Mouse (Mus musculus) layer of hippocampus, adult 9-10 months (tissue): Measurements from ENCODE around the gene Celf1.

ENCODE experiments used
- DNase-seq: peaks from one replicate; pipeline ENCODE4 v3.0.0; 2022; ENCODE audit warnings: low spot score

Celf1 gene

GRCm38 (mm10) chr2:90939750-90940149 lies 432 bp upstream of the Celf1 start:
- no peak for DNase-seq

DNA sequence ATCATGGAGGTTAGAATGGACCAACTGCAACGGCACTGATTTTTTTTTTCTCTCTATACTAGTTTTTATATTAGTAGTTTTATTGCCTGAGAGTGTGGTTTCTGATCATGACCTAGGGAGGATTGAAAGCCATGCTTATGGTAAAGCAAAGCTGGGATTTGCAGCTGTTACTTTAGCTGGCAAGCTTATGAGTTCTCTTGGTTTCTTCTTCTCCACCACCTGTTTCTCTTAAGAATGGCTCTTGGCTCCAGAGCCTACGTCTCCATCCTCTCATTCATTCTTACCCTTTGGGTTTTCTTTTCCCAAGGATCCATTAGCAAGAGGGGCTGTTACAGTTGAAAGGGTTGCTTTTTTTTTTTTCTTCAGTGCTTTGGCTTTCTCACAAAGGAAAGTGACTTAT lies 1.6 kb downstream of the Celf1 start:
- no peak for DNase-seq

- no peak for DNase-seq
Measured at GRCm38 (mm10) chr2:90950149-90950548, 10.0 kb downstream of the Celf1 start.

- DNase-seq, result no peak
Measured at GRCm38 (mm10) chr2:90950582-90951194, 10.5 kb downstream of the Celf1 start.

- no peak for DNase-seq
Measured at GRCm38 (mm10) chr2:90953461-90953860, 13.3 kb downstream of the Celf1 start.

GRCm38 (mm10) chr2:90956053-90956452 lies 15.9 kb downstream of the Celf1 start:
- no peak for DNase-seq

GRCm38 (mm10) chr2:90958856-90959255 lies 18.7 kb downstream of the Celf1 start:
- no peak for DNase-seq

GRCm38 (mm10) chr2:90960012-90960411 lies 19.8 kb downstream of the Celf1 start:
- DNase-seq, result no peak

- DNase-seq, result no peak
Measured at GRCm38 (mm10) chr2:90963304-90963703, 23.1 kb downstream of the Celf1 start.

GRCm38 (mm10) chr2:90964811-90965465 lies 24.8 kb downstream of the Celf1 start:
- DNase-seq, result peak; percentile 68

GRCm38 (mm10) chr2:90965466-90966080 lies 25.4 kb downstream of the Celf1 start:
- no peak for DNase-seq

- DNase-seq, result no peak
Measured at GRCm38 (mm10) chr2:90970606-90971005, 30.4 kb downstream of the Celf1 start.

GRCm38 (mm10) chr2:90974101-90974500 lies 33.9 kb downstream of the Celf1 start:
- DNase-seq, result no peak

GRCm38 (mm10) chr2:90975181-90975835 lies 35.1 kb downstream of the Celf1 start:
- DNase-seq, result peak; percentile 58

- no peak for DNase-seq
Measured at GRCm38 (mm10) chr2:90976590-90976989, 36.4 kb downstream of the Celf1 start.

DNA sequence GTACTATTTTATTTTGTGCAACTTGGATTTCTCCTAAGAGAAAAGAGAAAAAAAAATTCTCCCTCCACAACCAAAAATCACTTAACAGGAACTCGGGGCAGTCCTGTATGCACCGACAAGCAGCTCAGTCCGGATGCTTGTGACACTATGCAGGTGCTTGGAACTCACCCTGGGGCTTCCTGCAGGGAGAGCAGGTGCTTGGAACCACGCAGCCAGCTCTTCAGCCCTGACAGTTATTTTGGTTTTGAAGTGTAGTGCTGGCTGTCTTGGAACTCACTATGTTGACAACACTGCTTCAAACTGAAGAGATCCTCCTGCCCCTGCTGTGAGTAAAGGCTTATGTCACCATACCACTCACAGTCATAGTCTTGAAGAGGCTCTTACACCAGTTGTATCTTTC lies 37.1 kb downstream of the Celf1 start:
- no peak for DNase-seq

DNA sequence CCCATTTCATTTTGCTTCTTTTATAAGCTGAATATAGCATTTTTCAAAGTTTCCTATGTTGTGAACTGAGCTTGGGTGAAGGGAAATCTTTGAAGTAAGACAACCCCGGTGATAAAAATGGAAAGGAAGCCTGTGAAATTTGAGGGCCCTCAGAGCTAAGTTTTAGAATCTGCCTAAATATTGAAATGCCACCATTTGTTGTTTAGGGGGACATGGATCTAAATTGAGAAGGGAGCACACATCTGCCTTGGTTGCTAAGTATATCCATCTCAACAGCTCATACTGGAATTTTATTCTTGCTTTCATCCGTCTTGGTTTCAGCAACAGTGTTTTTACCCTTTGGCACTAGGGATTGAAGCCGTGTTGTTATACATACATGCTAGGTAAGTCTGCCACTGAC lies 45.9 kb downstream of the Celf1 start:
- no peak for DNase-seq

DNA sequence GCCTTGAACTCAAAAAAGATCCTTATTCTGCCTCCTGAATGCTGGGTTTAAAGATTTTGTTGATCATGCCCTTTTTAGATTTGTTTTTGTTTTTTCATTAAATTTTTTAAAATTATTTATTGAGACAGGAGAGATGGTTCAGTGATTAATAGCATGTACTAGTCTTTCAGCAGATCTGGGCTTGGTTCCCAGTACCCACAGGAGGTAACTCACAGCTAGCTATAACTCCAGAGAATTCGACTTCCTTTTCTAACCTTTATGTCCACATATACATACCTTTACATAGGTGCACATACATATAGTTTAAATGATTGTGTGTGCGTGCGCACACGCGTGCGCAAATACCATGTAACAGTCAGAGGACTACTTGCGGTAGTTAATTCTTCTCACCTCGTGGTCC lies 68.4 kb downstream of the Celf1 start:
- DNase-seq, result no peak

- no peak for DNase-seq
Measured at GRCm38 (mm10) chr2:91013881-91014280, 73.7 kb downstream of the Celf1 start.

GRCm38 (mm10) chr2:91015386-91015785 lies 75.2 kb downstream of the Celf1 start:
- no peak for DNase-seq

- no peak for DNase-seq
Measured at GRCm38 (mm10) chr2:91018061-91018788, 78.0 kb downstream of the Celf1 start.

GRCm38 (mm10) chr2:91019911-91020310 lies 79.7 kb downstream of the Celf1 start:
- DNase-seq, result no peak
